Mouse (Mus musculus) gastrocnemius, postnatal 4 days (tissue): ENCODE results near the gene En2. TPM values are rescaled to one million over a fixed set of nuclear protein-coding genes. Genes with fewer than 3 reads are reported as not detected.

ENCODE experiments used
- DNase-seq, 2 experiments: peaks; one replicate each; pipeline ENCODE4 v3.0.0; 2021 to 2022; ENCODE audit warnings: low spot score in 2 of 2, mixed read lengths in 2 of 2
- total RNA-seq, 2 experiments: library from RNA; stranded (reverse); gene quantifications; 2 replicates each; pipeline ENCODE4 v1.2.3; 2021

Gene En2
- total RNA-seq, 2 experiments from 2014 or later: 0.18 TPM; not detected in 1

GRCm38 (mm10) chr5:28159891-28160470 is 5.5 kb upstream of the En2 start:
- DNase-seq: no peak

- no peak for DNase-seq
Observed at GRCm38 (mm10) chr5:28161383-28161937, 4.0 kb upstream of the En2 start.

- no peak for DNase-seq
Observed at GRCm38 (mm10) chr5:28161938-28162402, 3.5 kb upstream of the En2 start.

- DNase-seq: no peak
Observed at GRCm38 (mm10) chr5:28163926-28164325, 1.6 kb upstream of the En2 start.

- DNase-seq: peak in 1 of 2 experiments; percentile 45
Observed at GRCm38 (mm10) chr5:28166256-28167231, 1.1 kb downstream of the En2 start.

GRCm38 (mm10) chr5:28167611-28168252 is 2.2 kb downstream of the En2 start:
- DNase-seq: no peak

GRCm38 (mm10) chr5:28168253-28169165 is 3.0 kb downstream of the En2 start:
- no peak for DNase-seq

- no peak for DNase-seq
Observed at GRCm38 (mm10) chr5:28169166-28169801, 3.8 kb downstream of the En2 start.

GRCm38 (mm10) chr5:28170081-28170480 is 4.6 kb downstream of the En2 start:
- no peak for DNase-seq

- DNase-seq: no peak
Observed at GRCm38 (mm10) chr5:28170892-28171291, 5.4 kb downstream of the En2 start.

- DNase-seq: no peak
Observed at GRCm38 (mm10) chr5:28171667-28172066, 6.2 kb downstream of the En2 start.

GRCm38 (mm10) chr5:28172261-28172920 is 6.9 kb downstream of the En2 start:
- DNase-seq: no peak

GRCm38 (mm10) chr5:28172921-28173670 is 7.6 kb downstream of the En2 start:
- no peak for DNase-seq

GRCm38 (mm10) chr5:28173674-28174073 is 8.2 kb downstream of the En2 start:
- DNase-seq: no peak

GRCm38 (mm10) chr5:28174086-28174485 is 8.6 kb downstream of the En2 start:
- DNase-seq: no peak

GRCm38 (mm10) chr5:28174876-28175569 is 9.5 kb downstream of the En2 start:
- no peak for DNase-seq

GRCm38 (mm10) chr5:28175570-28175919 is 10.1 kb downstream of the En2 start:
- no peak for DNase-seq

- no peak for DNase-seq
Observed at GRCm38 (mm10) chr5:28176023-28176422, 10.5 kb downstream of the En2 start.
